Mouse (Mus musculus) kidney, embryonic 16.5 days (tissue): ENCODE measurements at regions not wholly inside any gene's neighbourhood (a gene's known extent, or its start where the extent isn't known, plus 50 kb on each side); places are given as distances from the start of the nearest gene placed in this dataset.

Source experiments
- ATAC-seq: fragments of 200-750 bp; cut with Nextera tagmentation; 2 replicates; pipeline ENCODE4 v1.8.0; 2017; ENCODE audit warnings: moderate TSS enrichment; ENCODE audit not compliant: low FRiP score, low TSS enrichment
- H3K27ac ChIP-seq: fragments of 300-500 bp; sonication (generic); 2 replicates; pipeline ENCODE4 v1.5.1; 2014; ENCODE audit warnings: low read length
- H3K27me3 ChIP-seq: fragments of 300-500 bp; sonication (generic); 2 replicates; pipeline ENCODE4 v1.6.1; 2014; ENCODE audit warnings: low read length, control low read depth, mixed read lengths; ENCODE audit not compliant: insufficient read depth
- H3K36me3 ChIP-seq: fragments of 300-500 bp; sonication (generic); 2 replicates; pipeline ENCODE4 v1.6.1; 2014; ENCODE audit warnings: low read length, control low read depth, mixed read lengths; ENCODE audit not compliant: insufficient read depth
- H3K4me1 ChIP-seq: fragments of 300-500 bp; sonication (generic); 2 replicates; pipeline ENCODE4 v1.6.1; 2014; ENCODE audit warnings: low read length, control low read depth, mixed read lengths; ENCODE audit not compliant: insufficient read depth
- H3K4me2 ChIP-seq: fragments of 300-500 bp; sonication (generic); replicated peaks from 2 replicates; pipeline ENCODE4 v1.6.1; 2014; ENCODE audit warnings: low read depth, low read length
- H3K4me3 ChIP-seq: fragments of 300-500 bp; sonication (generic); 2 replicates; pipeline ENCODE4 v1.5.1; 2014; ENCODE audit warnings: mild to moderate bottlenecking, low read length
- H3K9ac ChIP-seq: fragments of 300-500 bp; sonication (generic); replicated peaks from 2 replicates; pipeline ENCODE4 v1.6.1; 2014; ENCODE audit warnings: low read length
- H3K9me3 ChIP-seq: fragments of 300-500 bp; sonication (generic); 2 replicates; pipeline ENCODE4 v1.6.1; 2016; ENCODE audit warnings: low read length, control low read depth
- WGBS: fragments of 180-500 bp; shearing (Covaris S2); extraction: QIAGEN DNeasy Blood & Tissue Kit; methylation state at CpG from one replicate; pipeline ENCODE4 v1.1.7; 2014; 5-methylcytosine and 5-hydroxymethylcytosine counted together

DNA sequence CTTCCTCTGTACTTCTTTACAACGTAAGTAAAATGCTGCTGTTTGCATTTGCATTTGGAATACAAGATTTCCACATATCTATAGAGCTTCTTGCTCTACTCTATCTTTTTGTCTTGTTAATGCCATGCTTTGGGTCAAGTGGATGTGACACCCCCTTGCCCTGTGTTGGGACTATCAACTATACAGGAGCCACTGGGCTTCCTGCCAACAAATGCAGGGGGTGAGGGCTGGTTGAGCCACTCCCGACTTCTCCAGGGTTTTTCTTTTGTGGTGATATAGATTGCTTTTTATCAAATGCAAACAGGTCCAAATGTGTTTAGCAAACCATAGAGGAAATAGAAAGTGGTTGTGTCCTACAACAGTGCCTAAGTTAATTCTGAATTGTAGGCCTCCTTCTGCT, 108.4 kb upstream of the Rorb start:
- Histone ChIP-seq H3K27me3 (no peaks in the 10 kb centered on the region), H3K36me3 (no peaks in the 10 kb centered on the region), H3K4me1 (no peaks in the 10 kb centered on the region), H3K27ac (no peak overlapping the region), H3K9ac (no peak overlapping the region), H3K9me3 (no peaks in the 10 kb centered on the region), H3K4me2 (no peak overlapping the region), H3K4me3 (no peak overlapping the region)
- ATAC-seq: no peak
- WGBS: 80% methylated on average over 2 of the region's 2 CpGs

- Histone ChIP-seq H3K27me3 (no peaks in the 10 kb centered on the region), H3K9me3 (no peaks in the 10 kb centered on the region), H3K4me2 (no peak overlapping the region), H3K4me1 (no peaks in the 10 kb centered on the region), H3K27ac (no peak overlapping the region), H3K4me3 (no peak overlapping the region), H3K36me3 (no peaks in the 10 kb centered on the region), H3K9ac (no peak overlapping the region)
- ATAC-seq: no peak
- 76% methylated on average over 3 of the region's 3 CpGs for WGBS
Measured at GRCm38 (mm10) chr19:19218700-19219099, 107.7 kb upstream of the Rorb start.

DNA sequence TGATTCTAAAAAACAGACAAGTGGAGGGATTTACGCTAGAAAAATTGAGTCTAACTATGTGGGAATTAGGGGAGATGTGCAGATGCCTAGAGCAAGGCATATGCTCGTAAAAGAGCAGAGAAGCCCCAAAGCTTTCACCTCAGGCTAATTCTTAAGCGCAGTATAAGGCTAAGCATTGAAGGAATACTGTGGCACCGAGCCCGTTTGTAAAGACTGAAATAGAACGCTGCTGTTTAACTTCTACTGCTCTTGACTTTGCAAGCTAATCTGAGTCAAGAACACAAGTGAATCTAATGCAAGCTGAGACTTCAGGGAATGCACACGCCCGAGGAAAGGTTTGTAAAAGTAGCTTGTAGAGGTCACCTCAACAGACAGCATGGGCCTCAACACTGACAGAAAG, 88.5 kb upstream of the Rorb start:
- no peaks in the 10 kb centered on the region for H3K36me3 ChIP-seq
- no peak overlapping the region for H3K4me3 ChIP-seq
- no peaks in the 10 kb centered on the region for H3K9me3 ChIP-seq
- no peak overlapping the region for H3K4me2 ChIP-seq
- no peak for ATAC-seq
- no peak overlapping the region for H3K9ac ChIP-seq
- H3K27ac ChIP-seq: no peak overlapping the region
- no peaks in the 10 kb centered on the region for H3K27me3 ChIP-seq
- WGBS: 80% methylated on average over 8 of the region's 8 CpGs
- H3K4me1 ChIP-seq: no peaks in the 10 kb centered on the region

- Histone ChIP-seq H3K36me3 (no peaks in the 10 kb centered on the region), H3K27ac (no peak overlapping the region), H3K4me2 (no peak overlapping the region), H3K9ac (no peak overlapping the region), H3K4me1 (no peaks in the 10 kb centered on the region), H3K4me3 (no peak overlapping the region), H3K9me3 (no peaks in the 10 kb centered on the region), H3K27me3 (no peaks in the 10 kb centered on the region)
- 72% methylated on average over 3 of the region's 3 CpGs for WGBS
- ATAC-seq: no peak
Measured at GRCm38 (mm10) chr19:19198780-19199179, 87.8 kb upstream of the Rorb start.

GRCm38 (mm10) chr19:19194728-19195127, 83.7 kb upstream of the Rorb start:
- Histone ChIP-seq H3K9ac (no peak overlapping the region), H3K27me3 (no peaks in the 10 kb centered on the region), H3K4me1 (no peaks in the 10 kb centered on the region), H3K4me3 (no peak overlapping the region), H3K36me3 (no peaks in the 10 kb centered on the region), H3K4me2 (no peak overlapping the region), H3K9me3 (no peaks in the 10 kb centered on the region), H3K27ac (no peak overlapping the region)
- no peak for ATAC-seq
- WGBS: 27% methylated on average over 10 of the region's 10 CpGs

DNA sequence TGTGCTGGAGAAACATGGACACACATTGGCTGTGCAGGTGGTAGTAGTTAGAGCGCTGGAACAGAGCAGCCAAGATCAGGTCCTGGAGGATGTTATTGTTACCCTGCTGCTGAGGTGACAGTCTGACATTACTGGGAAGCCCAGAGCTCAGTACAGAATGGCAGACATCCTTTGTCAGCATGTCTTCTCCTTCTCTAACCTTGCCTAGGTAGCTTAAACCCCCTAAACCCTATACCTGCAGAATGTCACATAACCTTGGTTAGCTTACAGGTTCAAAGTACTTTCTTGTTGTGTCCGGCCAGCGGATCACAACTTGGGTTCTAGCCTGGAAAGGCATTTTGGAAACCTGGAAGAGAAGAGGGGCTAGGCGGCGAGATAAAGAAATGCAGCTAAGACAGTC, 83.3 kb upstream of the Rorb start:
- WGBS: 62% methylated on average over 5 of the region's 5 CpGs
- no peaks in the 10 kb centered on the region for H3K27me3 ChIP-seq
- no peaks in the 10 kb centered on the region for H3K36me3 ChIP-seq
- no peak overlapping the region for H3K4me3 ChIP-seq
- no peaks in the 10 kb centered on the region for H3K9me3 ChIP-seq
- H3K4me1 ChIP-seq: no peaks in the 10 kb centered on the region
- ATAC-seq: no peak
- no peak overlapping the region for H3K9ac ChIP-seq
- no peak overlapping the region for H3K27ac ChIP-seq
- no peak overlapping the region for H3K4me2 ChIP-seq

- ATAC-seq: no peak
- 64% methylated on average over 1 of the region's 1 CpGs for WGBS
- Histone ChIP-seq H3K9me3 (no peaks in the 10 kb centered on the region), H3K36me3 (no peaks in the 10 kb centered on the region), H3K4me2 (no peak overlapping the region), H3K9ac (no peak overlapping the region), H3K27ac (no peak overlapping the region), H3K4me1 (no peaks in the 10 kb centered on the region), H3K4me3 (no peak overlapping the region), H3K27me3 (no peaks in the 10 kb centered on the region)
Measured at GRCm38 (mm10) chr19:19172767-19173166, 61.8 kb upstream of the Rorb start.

GRCm38 (mm10) chr19:19170807-19171206, 59.8 kb upstream of the Rorb start:
- ATAC-seq: no peak
- no peak overlapping the region for H3K4me2 ChIP-seq
- no peaks in the 10 kb centered on the region for H3K4me1 ChIP-seq
- no peak overlapping the region for H3K9ac ChIP-seq
- no peak overlapping the region for H3K4me3 ChIP-seq
- WGBS: 78% methylated on average over 3 of the region's 3 CpGs
- no peak overlapping the region for H3K27ac ChIP-seq
- H3K9me3 ChIP-seq: no peaks in the 10 kb centered on the region
- no peaks in the 10 kb centered on the region for H3K36me3 ChIP-seq
- no peaks in the 10 kb centered on the region for H3K27me3 ChIP-seq
